Mouse (Mus musculus) retina, embryonic 14.5 days (tissue): ENCODE data around the gene Lsm7.
A peak's percentile ranks its signal among the peaks of the same experiment; 100 is the strongest.

Experiments used
- DNase-seq: peaks from one replicate; pipeline ENCODE4 v3.0.0-alpha.2; 2015; ENCODE audit warnings: low spot score

Gene Lsm7

GRCm38 (mm10) chr10:80876028-80876427 lies 21.0 kb upstream of the Lsm7 start:
- DNase-seq = peak; percentile 76

GRCm38 (mm10) chr10:80874035-80874434 lies 19.0 kb upstream of the Lsm7 start:
- DNase-seq = no peak

- no peak for DNase-seq
These were observed 16.6 kb upstream of the Lsm7 start, which contains the start of gene Tmprss9 for GRCm38 (mm10) chr10:80871581-80871980. Gene Tmprss9, plus strand, starts transcription at chr10:80871848.

GRCm38 (mm10) chr10:80870993-80871392 lies 16.0 kb upstream of the Lsm7 start:
- no peak for DNase-seq

GRCm38 (mm10) chr10:80864446-80864845 lies 9.4 kb upstream of the Lsm7 start:
- DNase-seq = no peak

- DNase-seq = no peak
These were observed 7.3 kb upstream of the Lsm7 start for GRCm38 (mm10) chr10:80862305-80862704.

- DNase-seq = no peak
These were observed 3.4 kb upstream of the Lsm7 start for GRCm38 (mm10) chr10:80858350-80858935.

GRCm38 (mm10) chr10:80857848-80858247 lies 2.8 kb upstream of the Lsm7 start:
- DNase-seq = no peak

- no peak for DNase-seq
These were observed 2.4 kb upstream of the Lsm7 start for GRCm38 (mm10) chr10:80857386-80857785.

- DNase-seq = no peak
These were observed 1.9 kb upstream of the Lsm7 start for GRCm38 (mm10) chr10:80856908-80857307.

- no peak for DNase-seq
These were observed 1.3 kb upstream of the Lsm7 start for GRCm38 (mm10) chr10:80856267-80856666.

GRCm38 (mm10) chr10:80855749-80856073 lies 702 bp upstream of the Lsm7 start:
- DNase-seq = no peak

- DNase-seq = peak; percentile 55
These were observed 6.4 kb downstream of the Lsm7 start for GRCm38 (mm10) chr10:80848571-80848970.

GRCm38 (mm10) chr10:80845732-80846131 lies 9.3 kb downstream of the Lsm7 start:
- DNase-seq = no peak

GRCm38 (mm10) chr10:80845055-80845693 lies 9.8 kb downstream of the Lsm7 start:
- no peak for DNase-seq

GRCm38 (mm10) chr10:80843931-80844547 lies 11.0 kb downstream of the Lsm7 start, which contains the start of gene Lingo3:
Gene Lingo3, minus strand, starts transcription at chr10:80844039.
- DNase-seq = peak; percentile 61

- no peak for DNase-seq
These were observed 11.7 kb downstream of the Lsm7 start for GRCm38 (mm10) chr10:80843087-80843930.

- DNase-seq = no peak
These were observed 12.7 kb downstream of the Lsm7 start for GRCm38 (mm10) chr10:80842334-80842733.

- peak; percentile 53 for DNase-seq
These were observed 13.3 kb downstream of the Lsm7 start for GRCm38 (mm10) chr10:80841685-80842084.

GRCm38 (mm10) chr10:80839848-80840247 lies 15.2 kb downstream of the Lsm7 start:
- no peak for DNase-seq

- no peak for DNase-seq
These were observed 16.6 kb downstream of the Lsm7 start for GRCm38 (mm10) chr10:80838346-80838912.

- peak; percentile 78 for DNase-seq
These were observed 17.2 kb downstream of the Lsm7 start for GRCm38 (mm10) chr10:80837827-80838226.
